Mouse (Mus musculus) macrophage (primary cell): ENCODE results near the gene Plekhh3. TPM values are rescaled to one million over a fixed set of nuclear protein-coding genes. Genes with fewer than 3 reads are reported as not detected.

Experiments
- H3K27ac ChIP-seq: fragments of 350-480 bp; formaldehyde crosslinking; 2 replicates; pipeline ENCODE4 v1.9.0; 2021
- H3K36me3 ChIP-seq: fragments of 350-480 bp; formaldehyde crosslinking; 2 replicates; pipeline ENCODE4 v1.9.0; 2021; ENCODE audit errors: inconsistent target
- H3K4me3 ChIP-seq: fragments of 350-480 bp; formaldehyde crosslinking; 2 replicates; pipeline ENCODE4 v1.9.0; 2021; ENCODE audit errors: inconsistent target
- H3K79me2 ChIP-seq: fragments of 350-480 bp; formaldehyde crosslinking; 2 replicates; pipeline ENCODE4 v1.9.0; 2021; ENCODE audit errors: inconsistent target
- WGBS: methylation state at CpG from one replicate; pipeline ENCODE4 v1.1.7; 2026; ENCODE audit warnings: inconsistent platforms; ENCODE audit not compliant: missing documents; 5-methylcytosine and 5-hydroxymethylcytosine counted together
- polyA plus RNA-seq: library from polyadenylated mRNA; stranded (reverse); fragments of 250-400 nt; gene quantifications from 3 replicates; pipeline ENCODE4 v1.2.4, GENCODE M21; 2018; ENCODE audit warnings: inconsistent platforms

Plekhh3 gene
- polyA plus RNA-seq, 1 experiment from 2014 or later, result 0.67 TPM

GRCm38 (mm10) chr11:101191919-101192470 lies 20.8 kb upstream of the Plekhh3 start:
- Histone ChIP-seq H3K4me3 (no peak overlapping the region), H3K36me3 (peaks cover 56% of the 10 kb centered on the region), H3K27ac (no peak overlapping the region), H3K79me2 (no peaks in the 10 kb centered on the region)
- 96% methylated on average over 4 of the region's 4 CpGs for WGBS

GRCm38 (mm10) chr11:101190913-101191907 lies 20.1 kb upstream of the Plekhh3 start:
- Histone ChIP-seq H3K27ac (no peak overlapping the region), H3K36me3 (peaks cover 48% of the 10 kb centered on the region), H3K79me2 (no peaks in the 10 kb centered on the region), H3K4me3 (no peak overlapping the region)
- WGBS, result 94% methylated on average over 17 of the region's 17 CpGs

DNA sequence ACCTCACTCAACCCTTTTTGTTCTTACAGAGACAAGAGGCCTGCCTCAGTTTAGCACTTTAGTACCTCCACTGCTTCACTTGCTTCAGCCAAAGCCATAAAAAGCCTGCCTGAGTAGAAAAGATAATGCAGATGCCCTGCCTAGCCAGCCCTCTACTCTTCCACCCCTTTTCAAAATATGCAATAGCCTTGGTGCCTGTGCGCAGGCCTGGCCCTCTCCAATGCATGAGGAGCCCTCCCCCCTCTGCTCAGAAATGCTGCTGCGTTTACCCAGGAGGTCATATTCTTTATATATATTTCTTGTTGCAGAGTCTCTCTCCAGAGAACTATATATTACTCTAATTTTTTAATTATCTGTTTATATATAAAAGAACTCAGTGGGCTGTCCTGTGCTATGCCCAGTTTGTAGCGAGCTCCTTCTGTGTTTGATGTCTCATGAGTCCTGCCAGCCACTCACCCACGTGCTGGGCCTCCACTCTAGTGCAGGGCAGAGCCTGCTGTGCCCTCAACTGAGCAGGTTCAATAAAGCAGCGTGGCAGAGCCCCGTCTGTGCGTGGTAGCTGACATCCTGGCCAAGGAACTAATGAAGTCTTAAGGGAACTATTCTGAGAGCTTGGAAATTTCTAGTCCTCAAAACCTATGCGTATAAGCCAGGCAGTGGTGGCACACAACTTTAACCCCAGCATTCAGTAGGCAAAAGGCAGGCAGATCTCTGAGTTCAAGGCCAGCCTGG lies 19.2 kb upstream of the Plekhh3 start:
- H3K4me3 ChIP-seq, result no peak overlapping the region
- WGBS, result 83% methylated on average over 8 of the region's 8 CpGs
- H3K36me3 ChIP-seq, result peaks cover 39% of the 10 kb centered on the region

GRCm38 (mm10) chr11:101189495-101190180 lies 18.5 kb upstream of the Plekhh3 start:
- Histone ChIP-seq H3K27ac (no peak overlapping the region), H3K36me3 (peaks cover 32% of the 10 kb centered on the region), H3K4me3 (no peak overlapping the region), H3K79me2 (no peaks in the 10 kb centered on the region)
- WGBS, result 56% methylated on average over 6 of the region's 6 CpGs

More for the DNA sequence above, 19.2 kb upstream of the Plekhh3 start:
- Histone ChIP-seq H3K79me2 (no peaks in the 10 kb centered on the region), H3K27ac (no peak overlapping the region)

DNA sequence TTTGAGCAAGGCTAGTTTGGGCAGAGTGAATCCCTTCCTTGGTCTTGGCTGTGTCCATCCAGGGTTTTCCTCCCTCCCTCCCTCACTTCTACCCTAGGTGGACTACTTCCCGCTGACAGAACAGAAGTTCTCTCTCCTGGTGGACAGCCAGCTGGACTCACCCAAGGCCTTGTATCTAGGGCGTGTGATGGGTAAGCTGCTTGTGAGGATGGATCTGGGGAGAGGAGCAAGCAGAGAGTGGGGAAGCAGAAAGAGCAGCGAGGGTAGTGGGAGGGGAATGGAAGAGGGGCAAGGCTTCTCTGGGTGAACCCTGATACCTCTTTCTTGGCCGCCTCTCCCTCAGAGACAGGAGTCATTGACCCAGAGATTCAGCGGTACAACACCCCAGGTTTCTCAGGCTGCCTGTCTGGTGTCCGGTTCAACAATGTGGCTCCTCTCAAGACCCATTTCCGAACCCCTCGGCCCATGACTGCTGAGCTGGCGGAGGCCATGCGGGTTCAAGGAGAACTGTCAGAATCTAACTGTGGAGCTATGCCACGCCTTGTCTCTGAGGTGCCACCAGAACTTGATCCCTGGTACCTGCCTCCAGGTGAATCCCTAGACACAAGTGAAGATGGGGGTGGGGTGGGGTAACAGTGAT lies 17.1 kb upstream of the Plekhh3 start:
- no peaks in the 10 kb centered on the region for H3K79me2 ChIP-seq
- no peak overlapping the region for H3K27ac ChIP-seq
- H3K36me3 ChIP-seq, result peaks cover 19% of the 10 kb centered on the region; the same call in 1 of the 2 replicates
- 96% methylated on average over 11 of the region's 11 CpGs for WGBS
- no peak overlapping the region for H3K4me3 ChIP-seq

GRCm38 (mm10) chr11:101187541-101187940 lies 16.4 kb upstream of the Plekhh3 start:
- H3K79me2 ChIP-seq, result no peaks in the 10 kb centered on the region
- 99% methylated on average over 5 of the region's 5 CpGs for WGBS
- H3K36me3 ChIP-seq, result peaks cover 11% of the 10 kb centered on the region; the same call in 1 of the 2 replicates
- H3K4me3 ChIP-seq, result no peak overlapping the region
- H3K27ac ChIP-seq, result no peak overlapping the region

GRCm38 (mm10) chr11:101186526-101187247 lies 15.5 kb upstream of the Plekhh3 start:
- WGBS, result 93% methylated on average over 27 of the region's 27 CpGs
- H3K36me3 ChIP-seq, result peaks cover 3% of the 10 kb centered on the region; the same call in 1 of the 2 replicates
- no peak overlapping the region for H3K4me3 ChIP-seq
- H3K79me2 ChIP-seq, result no peaks in the 10 kb centered on the region
- no peak overlapping the region for H3K27ac ChIP-seq

DNA sequence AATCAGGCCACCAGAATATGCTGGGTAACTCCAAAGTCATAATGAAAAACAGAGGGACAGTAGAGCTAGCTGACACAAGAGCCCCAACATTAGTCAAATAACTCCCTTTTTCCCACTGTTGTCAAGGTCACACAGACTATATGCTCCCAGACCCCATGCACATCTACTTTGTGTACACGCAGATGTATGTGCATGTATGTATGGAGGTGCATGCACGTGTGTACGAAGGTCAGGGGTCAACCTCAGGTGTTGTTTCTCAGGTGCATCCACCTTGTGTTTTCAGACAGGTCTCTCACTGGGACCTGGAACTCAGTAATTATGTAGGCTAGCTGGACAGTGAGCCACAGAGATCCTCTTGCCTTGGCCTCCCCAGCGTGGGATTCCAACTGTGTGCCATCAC lies 14.3 kb upstream of the Plekhh3 start:
- Histone ChIP-seq H3K79me2 (no peaks in the 10 kb centered on the region), H3K27ac (no peak overlapping the region), H3K36me3 (no peaks in the 10 kb centered on the region; the same call in 1 of the 2 replicates), H3K4me3 (no peak overlapping the region)
- 100% methylated on average over 4 of the region's 4 CpGs for WGBS

DNA sequence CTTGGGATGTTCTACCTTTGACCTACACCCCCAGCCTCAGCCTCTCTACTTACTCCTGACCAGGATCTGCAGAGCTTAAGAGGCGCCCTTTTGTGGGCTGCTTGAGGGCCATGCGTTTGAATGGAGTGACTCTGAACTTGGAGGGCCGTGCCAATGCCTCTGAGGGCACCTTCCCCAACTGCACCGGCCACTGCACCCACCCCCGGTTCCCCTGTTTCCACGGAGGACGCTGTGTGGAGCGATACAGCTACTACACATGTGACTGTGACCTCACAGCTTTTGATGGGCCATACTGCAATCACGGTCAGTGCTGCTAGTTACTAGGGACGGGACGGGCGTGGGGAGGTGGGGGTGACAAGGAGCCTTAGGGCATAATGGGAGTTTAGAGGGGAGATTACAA lies 13.8 kb upstream of the Plekhh3 start:
- Histone ChIP-seq H3K4me3 (no peak overlapping the region), H3K36me3 (no peaks in the 10 kb centered on the region; the same call in 1 of the 2 replicates), H3K79me2 (no peaks in the 10 kb centered on the region), H3K27ac (no peak overlapping the region)
- WGBS, result 91% methylated on average over 10 of the region's 12 CpGs

- no peak overlapping the region for H3K27ac ChIP-seq
- H3K36me3 ChIP-seq, result no peaks in the 10 kb centered on the region
- WGBS, result 87% methylated on average over 14 of the region's 14 CpGs
- H3K4me3 ChIP-seq, result no peak overlapping the region
- H3K79me2 ChIP-seq, result no peaks in the 10 kb centered on the region
Measured at GRCm38 (mm10) chr11:101182771-101183517, 11.8 kb upstream of the Plekhh3 start.

GRCm38 (mm10) chr11:101181961-101182360 lies 10.8 kb upstream of the Plekhh3 start:
- 95% methylated on average over 11 of the region's 11 CpGs for WGBS
- Histone ChIP-seq H3K4me3 (no peak overlapping the region), H3K27ac (no peak overlapping the region), H3K79me2 (no peaks in the 10 kb centered on the region), H3K36me3 (no peaks in the 10 kb centered on the region)

DNA sequence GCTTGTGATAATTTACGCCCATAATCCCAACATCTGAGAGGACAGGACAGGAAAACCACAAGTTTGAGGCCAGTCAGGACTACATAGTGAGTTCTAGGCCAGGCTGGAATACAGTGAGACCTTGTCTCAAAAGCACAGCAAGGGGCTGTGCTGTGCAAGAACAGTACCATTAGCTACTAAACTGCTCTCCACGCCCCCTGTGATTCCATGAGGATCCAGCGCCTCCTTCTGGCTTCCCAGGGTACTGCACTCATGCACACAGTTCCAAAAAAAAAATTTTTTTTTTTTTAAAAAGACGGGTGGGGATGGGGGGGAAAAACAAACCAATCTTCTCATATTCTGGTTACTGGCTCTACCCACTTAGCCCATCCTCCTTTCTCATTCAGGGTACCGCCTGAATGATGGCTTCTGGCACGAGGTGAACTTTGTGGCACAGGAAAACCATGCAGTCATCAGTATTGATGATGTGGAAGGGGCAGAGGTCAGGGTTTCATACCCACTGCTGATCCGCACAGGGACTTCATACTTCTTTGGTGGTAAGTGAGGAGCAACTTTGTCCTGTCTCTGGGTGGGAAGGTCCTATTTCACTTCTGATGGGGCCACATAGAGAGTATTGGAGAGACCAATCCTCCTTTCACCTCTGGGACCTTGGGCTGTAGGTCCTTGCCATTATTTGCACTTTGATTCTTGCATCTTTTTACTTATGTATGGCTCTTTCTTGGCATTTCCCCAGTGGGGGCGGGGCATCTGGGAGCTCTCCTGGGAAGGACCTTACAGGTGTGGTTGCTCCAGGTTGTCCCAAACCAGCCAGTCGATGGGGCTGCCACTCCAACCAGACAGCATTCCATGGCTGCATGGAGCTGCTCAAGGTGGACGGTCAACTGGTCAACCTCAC lies 9.9 kb upstream of the Plekhh3 start:
- 41% methylated on average over 10 of the region's 10 CpGs for WGBS
- no peak overlapping the region for H3K4me3 ChIP-seq
- H3K36me3 ChIP-seq, result no peaks in the 10 kb centered on the region
- no peak overlapping the region for H3K27ac ChIP-seq
- H3K79me2 ChIP-seq, result no peaks in the 10 kb centered on the region
